ENCODE assay signal across 8 mouse cellular contexts in genomic region chr1:165634151-165634884, GRCm38 (mm10). TPM values are rescaled to one million over a fixed set of nuclear protein-coding genes. Genes with fewer than 3 reads are reported as not detected.
DNase-seq lines count a peak whose midpoint lies in the region; ATAC-seq lines count a peak whose summit lies in the region.

Gene Mpzl1, minus strand, starts transcription at chr1:165634538.

- peak within 1 kb of the TSS; percentile 77 for H3K9ac ChIP-seq in kidney, embryonic 15.5 days

- peak within 1 kb of the TSS; percentile 79 for H3K4me2 ChIP-seq in kidney, embryonic 15.5 days

- H3K27me3 ChIP-seq in heart, embryonic 10.5 days (ENCODE audit: insufficient read depth, poor library complexity, severe bottlenecking) = no peaks in the 10 kb centered on the region
- no peaks in the 10 kb centered on the region for H3K27me3 ChIP-seq in kidney, embryonic 15.5 days

- H3K4me1 ChIP-seq in heart, embryonic 10.5 days = peaks cover 54% of the 10 kb centered on the region
- peaks cover 50% of the 10 kb centered on the region for H3K4me1 ChIP-seq in kidney, embryonic 15.5 days

- WGBS in heart, embryonic 10.5 days = under 1% methylated on average over 71 of the region's 73 CpGs
- WGBS in kidney, embryonic 15.5 days = under 1% methylated on average over 71 of the region's 73 CpGs

- H3K27ac ChIP-seq in heart, embryonic 10.5 days = peak within 1 kb of the TSS; percentile 97
- peak within 1 kb of the TSS; percentile 98 for H3K27ac ChIP-seq in kidney, embryonic 15.5 days

- DNase-seq in B cell, adult 2 months = peak; percentile 96 to 97
- DNase-seq in brain, adult 2 months (ENCODE audit: low read depth, low spot score) = peak; percentile 100
- peak; percentile 100 for DNase-seq in heart, embryonic 10.5 days (ENCODE audit: low spot score)
- DNase-seq in liver = peak; percentile 98
- peak; percentile 95 to 97 for DNase-seq in spleen, postnatal 4 days (ENCODE audit: low spot score in 2 of 2)

- peak; percentile 100 for ATAC-seq in erythroblast, adult 5-6 weeks (replicated peaks; ENCODE audit: low FRiP score, poor library complexity, severe bottlenecking)
- peak; percentile 99 for ATAC-seq in kidney, embryonic 15.5 days (replicated peaks; ENCODE audit: low FRiP score)
- peak; percentile 99 for ATAC-seq in monocyte, adult 5-6 weeks (replicated peaks; ENCODE audit: insufficient number of reproducible peaks, low FRiP score, low TSS enrichment, poor library complexity, severe bottlenecking)

- H3K36me3 ChIP-seq in heart, embryonic 10.5 days = no peaks in the 10 kb centered on the region
- no peaks in the 10 kb centered on the region for H3K36me3 ChIP-seq in kidney, embryonic 15.5 days

- H3K9me3 ChIP-seq in heart, embryonic 10.5 days = no peaks in the 10 kb centered on the region
- no peaks in the 10 kb centered on the region for H3K9me3 ChIP-seq in kidney, embryonic 15.5 days (replicated peaks)

- peak within 1 kb of the TSS; percentile 89 for H3K4me3 ChIP-seq in heart, embryonic 10.5 days
- H3K4me3 ChIP-seq in kidney, embryonic 15.5 days (replicated peaks) = peak within 1 kb of the TSS; percentile 91

RNA-seq across cellular contexts. Expression of gene Mpzl1, which starts in this region (rescaled TPM):
- 0.19 and 7.5 TPM in 2 replicates for total RNA-seq in erythroblast, adult 5-6 weeks (2015; ENCODE audit: low replicate concordance)
- 0.51 and 2.0 TPM in 2 replicates for total RNA-seq in erythroblast, adult 5-6 weeks (2017; ENCODE audit: low replicate concordance)
- 138 and 170 TPM in 2 replicates for polyA plus RNA-seq in heart, embryonic 10.5 days (2016; fragmentation: Nextera tagmentation; extraction: Ambion mirVana)
- 203 and 207 TPM in 2 replicates for polyA plus RNA-seq in kidney, embryonic 15.5 days (2015; fragmentation: Nextera tagmentation; extraction: Ambion mirVana)
- total RNA-seq in monocyte, adult 5-6 weeks (2017) = not detected in 3 replicates

Comparison
In these comparisons a context has a peak if more than half of its experiments do, and no peak if none do; other contexts are left out.
1. Peak in every context shown above with its lines: DNase-seq, ATAC-seq, H3K4me3 ChIP-seq and H3K27ac ChIP-seq.
2. Peak in ATAC-seq in monocyte, adult 5-6 weeks; RNA of the gene not detected or under 1 TPM.